Mouse (Mus musculus): ENCODE measurements around the gene Ttc30a2. TPM values are rescaled to one million over a fixed set of nuclear protein-coding genes. Genes with fewer than 3 reads are reported as not detected.
"Not testable (repeated sequence)": the region's sequence is repeated elsewhere in the genome, so short reads cannot be mapped to it uniquely, and the experiment has no call there.

The Ttc30a2 gene
- total RNA-seq (2021): 1 to 10 TPM; 2.2 to 2.8 TPM

DNA sequence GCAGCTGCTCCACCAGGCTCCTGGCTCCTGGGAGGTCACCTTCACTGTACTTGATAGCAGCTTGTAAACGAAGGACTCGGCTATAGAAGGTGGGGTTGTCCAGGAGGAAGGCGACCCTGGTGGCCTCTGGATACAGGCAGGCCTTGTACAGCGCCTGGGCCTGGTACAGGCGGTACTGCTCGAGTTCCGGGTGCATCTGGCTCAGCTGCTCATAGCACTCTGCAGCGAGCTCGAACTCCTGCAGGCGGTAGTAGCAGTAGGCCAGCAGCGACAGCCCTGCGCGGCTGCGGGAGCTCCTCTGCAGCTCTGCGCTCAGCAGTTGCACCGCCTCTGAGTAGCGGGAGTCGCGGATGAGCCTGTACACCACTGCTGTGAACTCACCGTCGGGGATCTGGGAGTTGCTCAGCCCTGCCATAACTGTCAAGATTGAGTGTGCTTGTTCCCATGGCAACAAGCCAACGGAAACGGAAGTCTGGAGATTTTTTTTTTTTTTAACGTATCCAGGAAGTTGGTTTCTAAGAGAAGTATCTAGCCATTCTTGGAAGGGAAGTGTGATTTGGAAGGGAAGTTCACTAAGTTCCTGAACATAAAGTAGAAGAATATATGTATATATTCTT is at the start of gene Ttc30a2:
Ttc30a2 (minus strand) TSS at position 419 of the 617 bp plus-strand sequence.
- intact Hi-C loops (cut with DNase I): not testable (repeated sequence)

DNA sequence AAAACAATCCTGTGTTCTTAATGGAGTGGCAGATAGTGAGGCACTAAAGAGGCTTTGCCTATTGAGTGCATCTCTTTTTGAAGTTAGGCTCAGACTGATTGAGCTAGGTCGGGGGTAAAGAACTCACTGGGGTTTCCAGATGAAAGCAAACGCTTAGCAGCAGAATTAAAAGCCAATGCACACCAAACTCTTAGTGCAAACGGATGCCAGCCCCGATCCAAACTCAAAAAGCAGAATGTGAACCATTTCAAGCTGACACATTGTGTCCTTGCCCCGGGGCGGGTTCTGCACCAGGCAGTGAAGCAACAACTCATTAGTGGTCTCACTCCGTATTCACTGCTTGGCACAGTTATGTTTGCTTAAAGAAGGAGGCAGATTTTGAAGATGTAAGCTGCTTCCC is 38.9 kb upstream of the Ttc30a2 start:
- no peak for DNase-seq
- intact Hi-C loops (cut with DNase I): no loop called here

More for the DNA sequence above, at the start of gene Ttc30a2:
- DNase-seq: peak; percentile 38 to 39

DNA sequence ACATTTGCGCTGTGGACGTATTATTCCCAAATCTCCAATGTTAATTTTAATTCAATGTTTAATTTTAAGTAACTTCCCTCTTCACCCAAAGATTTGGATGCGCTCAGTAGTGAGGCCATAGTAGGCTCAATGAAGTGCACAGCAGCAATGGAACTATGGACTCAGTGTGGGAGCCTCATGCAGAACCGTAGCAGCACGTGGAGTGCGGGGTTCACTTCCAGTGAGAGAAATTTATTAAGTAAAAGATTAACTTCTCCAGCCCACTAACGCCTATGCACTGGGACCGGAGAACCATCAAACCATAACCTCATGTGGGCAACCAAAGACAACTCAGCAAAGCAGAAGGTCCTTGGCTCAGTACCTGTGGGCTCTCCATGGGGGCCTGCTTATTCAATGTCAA is 38.2 kb upstream of the Ttc30a2 start:
- intact Hi-C loops (cut with DNase I): no loop called here
- no peak for DNase-seq

DNA sequence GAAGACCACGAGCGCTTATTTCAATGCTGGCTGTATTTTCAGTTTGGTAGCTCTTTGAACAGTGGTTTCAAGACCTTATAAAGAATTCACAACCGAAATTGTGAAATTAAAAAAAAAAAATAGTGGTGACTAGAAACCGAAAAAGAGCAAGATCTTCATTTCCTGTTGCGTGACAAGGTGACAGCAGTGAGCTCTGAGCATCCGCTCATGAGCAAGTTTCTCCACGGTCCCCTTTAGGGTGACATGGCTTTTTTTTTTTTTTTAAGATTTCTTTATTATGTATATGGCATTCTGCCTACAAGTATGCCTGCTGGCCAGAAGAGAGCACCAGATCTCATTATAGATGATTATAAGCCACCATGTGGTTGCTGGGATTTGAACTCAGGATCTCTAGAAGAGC is 37.5 kb upstream of the Ttc30a2 start:
- no peak for DNase-seq
- intact Hi-C loops (cut with DNase I): no loop called here

DNA sequence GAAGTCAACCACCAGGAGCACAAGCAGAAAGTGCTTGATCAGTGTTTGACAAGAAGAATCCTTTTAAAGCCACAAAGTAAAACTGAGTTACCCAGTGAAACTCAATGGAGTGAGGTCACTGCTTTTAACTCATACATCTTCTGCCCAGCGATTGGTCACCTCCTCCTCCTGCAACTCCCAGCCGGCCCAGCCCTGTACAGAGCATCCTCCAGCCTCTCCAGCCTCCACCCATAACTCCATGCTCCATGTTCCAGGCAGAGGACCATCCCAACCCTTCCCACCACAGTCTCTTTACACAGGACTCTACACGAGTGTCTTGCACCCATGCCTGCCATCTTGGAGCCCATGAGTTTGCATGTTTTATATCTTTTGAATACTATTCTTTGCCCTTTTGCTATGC is 36.7 kb upstream of the Ttc30a2 start:
- intact Hi-C loops (cut with DNase I): no loop called here
- no peak for DNase-seq

DNA sequence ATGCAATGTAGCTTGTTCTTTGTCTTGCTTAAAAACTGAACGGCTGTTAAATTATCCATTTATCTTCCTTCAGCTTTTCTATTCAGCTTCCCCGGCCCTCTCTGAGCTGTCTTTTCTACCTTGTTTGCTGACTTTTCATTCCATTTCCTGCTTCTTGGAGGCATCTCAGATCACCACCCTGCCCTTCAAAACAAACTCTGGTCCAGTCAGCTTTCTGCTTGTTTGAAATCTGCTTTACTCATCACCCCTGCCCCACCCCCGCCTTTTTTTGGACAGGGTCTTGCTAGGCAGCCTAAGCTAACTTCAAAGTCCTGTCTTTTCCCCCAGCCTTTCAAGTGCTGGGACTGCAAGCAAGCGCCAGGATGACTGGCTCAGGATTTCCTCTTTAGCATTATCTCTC is 28.2 kb upstream of the Ttc30a2 start:
- DNase-seq: no peak
- intact Hi-C loops (cut with DNase I): no loop called here

DNA sequence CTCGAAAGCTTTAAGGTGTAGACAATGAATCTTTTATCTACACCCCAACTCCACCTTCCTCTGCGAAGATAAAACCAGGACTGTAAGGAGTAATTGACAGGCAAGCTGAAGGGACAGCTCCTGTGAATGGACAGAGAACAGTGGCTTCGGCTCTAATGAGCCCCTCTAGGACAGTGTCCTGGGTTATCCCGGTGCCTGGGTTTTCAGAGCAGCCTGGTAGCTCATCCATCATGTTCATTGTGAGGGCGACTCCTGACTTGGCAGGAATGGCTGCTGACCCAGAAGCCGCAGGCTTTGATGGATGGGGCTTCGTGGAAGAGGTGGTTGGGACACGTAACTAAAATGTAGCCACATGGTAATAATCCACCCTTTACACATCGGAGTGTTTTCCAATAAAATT is 24.9 kb upstream of the Ttc30a2 start:
- intact Hi-C loops (cut with DNase I): no loop called here
- DNase-seq: no peak

DNA sequence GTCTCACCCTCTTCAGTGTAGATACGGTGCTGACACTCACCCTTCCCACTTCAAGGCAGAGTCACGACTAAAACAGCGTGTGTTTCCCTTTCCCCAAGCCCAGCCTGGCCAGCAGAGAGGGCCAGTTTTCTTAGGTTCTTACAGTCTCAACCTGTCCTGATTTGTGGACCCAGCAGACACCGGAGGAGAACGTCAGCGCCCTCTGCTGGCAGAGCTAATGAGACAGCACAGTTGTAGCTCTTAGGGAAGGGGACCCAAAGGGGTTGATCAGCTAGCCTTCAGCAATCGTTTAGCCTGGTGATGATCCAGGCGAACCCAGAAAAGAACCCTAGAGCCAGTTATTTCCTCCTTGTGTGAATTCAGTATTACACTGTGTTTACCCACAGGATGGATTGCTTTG is 23.4 kb upstream of the Ttc30a2 start:
- DNase-seq: peak; percentile 68 to 72

DNA sequence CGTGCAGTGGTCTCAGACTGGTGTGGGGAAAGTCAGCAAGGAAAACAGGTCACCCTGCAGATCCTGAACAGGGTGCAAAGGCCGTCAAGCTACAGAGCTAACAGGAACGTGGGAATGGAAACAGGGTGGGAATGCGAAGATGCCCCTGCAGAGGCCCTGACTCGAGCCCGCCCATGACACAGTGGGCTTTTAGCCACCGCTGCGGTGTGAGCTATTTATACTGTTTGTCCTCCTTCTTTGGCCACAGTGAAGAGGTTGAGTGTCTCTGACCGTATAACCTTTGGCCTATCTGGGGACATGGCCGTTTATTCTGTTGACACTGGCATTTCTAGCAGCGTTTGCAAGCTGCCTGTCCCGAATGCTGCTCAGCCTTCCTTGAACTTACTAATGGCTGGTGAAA is 21.7 kb upstream of the Ttc30a2 start:
- intact Hi-C loops (cut with DNase I): no loop called here
- peak in 1 of 2 experiments; percentile 13 for DNase-seq

More for the DNA sequence above, 23.4 kb upstream of the Ttc30a2 start:
- intact Hi-C loops (cut with DNase I): no loop called here

DNA sequence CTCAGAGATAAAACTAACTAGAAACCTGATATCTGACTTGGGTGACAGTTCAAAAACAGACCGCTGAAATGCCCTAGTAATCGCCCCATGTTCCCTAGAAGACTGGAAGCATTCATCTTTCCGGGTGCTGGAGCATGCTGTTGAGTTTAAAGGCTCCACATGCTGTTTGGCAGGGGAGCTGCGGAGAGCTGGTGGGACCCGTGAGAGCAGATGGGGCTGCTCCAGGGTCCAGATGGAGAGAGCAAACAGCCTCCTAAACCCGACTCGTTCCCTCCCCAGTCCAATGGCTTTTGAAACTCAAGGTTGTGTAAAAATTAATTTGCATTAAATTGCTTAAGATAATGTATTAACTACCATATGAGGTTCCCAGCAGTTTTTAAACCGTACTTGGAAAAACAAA is 20.7 kb upstream of the Ttc30a2 start:
- intact Hi-C loops (cut with DNase I): no loop called here
- no peak for DNase-seq

DNA sequence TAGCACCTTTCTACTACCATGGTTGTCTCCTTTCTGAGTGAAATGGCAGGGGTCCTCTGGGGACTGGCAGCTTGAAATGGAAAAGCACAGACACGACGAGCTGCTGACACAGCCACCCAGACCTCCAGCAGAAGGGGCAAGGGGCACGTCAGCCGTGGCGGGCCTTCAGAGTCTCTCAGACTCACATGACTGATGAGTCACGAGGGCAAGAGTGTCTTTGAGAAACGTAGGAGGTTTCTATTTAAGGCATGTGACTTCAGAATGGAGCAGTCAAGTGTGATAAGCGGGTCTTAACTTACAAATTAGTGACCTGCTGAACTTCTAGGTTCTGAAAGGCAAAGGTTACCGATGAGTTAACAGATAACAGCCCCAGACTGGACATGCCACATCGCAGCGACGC is 19.8 kb upstream of the Ttc30a2 start:
- intact Hi-C loops (cut with DNase I): no loop called here
- no peak for DNase-seq

DNA sequence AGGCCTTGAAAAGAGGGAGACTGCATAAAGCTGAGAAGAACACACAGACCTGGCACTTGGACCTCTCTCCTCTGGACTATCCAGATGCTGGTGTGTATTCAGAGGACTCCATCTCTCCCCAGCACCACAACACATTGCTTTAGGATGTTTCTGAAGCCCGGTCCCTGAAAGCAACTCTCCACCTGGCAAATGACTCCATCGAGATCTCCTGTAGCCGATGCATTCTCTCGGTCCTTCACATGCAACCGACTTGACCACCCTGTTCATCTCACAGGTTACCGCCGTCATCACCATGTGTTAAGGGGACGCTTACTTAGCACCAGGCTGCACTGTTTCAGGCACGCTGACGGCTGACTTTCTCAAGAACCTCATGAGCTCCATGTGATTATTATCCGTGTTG is 16.9 kb upstream of the Ttc30a2 start:
- DNase-seq: no peak
- intact Hi-C loops (cut with DNase I): no loop called here

DNA sequence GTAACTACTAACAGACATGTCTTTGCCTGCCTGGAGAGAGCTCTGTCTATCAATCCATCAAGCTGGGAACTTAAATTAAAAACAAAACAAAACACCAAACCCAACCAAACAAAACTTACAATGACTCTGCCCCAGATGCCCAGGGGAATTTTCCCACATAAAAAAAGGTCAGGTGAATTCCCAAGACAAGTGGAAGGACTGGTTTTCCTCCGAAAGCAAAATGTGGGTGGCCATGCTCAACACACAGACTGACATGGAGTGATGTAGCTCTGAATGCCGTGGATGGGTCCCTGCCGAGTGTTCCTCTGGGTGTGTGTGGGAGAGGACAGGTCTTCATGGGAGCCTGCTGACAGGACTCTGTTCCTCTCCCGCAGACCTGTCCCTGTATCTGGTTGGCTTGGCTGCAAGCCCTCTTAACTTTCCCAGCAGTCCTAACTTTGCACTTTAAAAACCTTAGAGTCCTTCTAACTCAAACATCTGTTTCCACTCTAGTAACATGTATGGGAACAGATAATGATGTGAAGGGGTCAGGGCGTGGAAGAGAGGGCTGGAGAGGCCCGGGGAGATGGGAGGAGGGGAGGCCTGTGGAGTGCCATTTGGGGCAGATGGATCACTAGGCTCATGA is 13.7 kb upstream of the Ttc30a2 start:
- DNase-seq: no peak
- intact Hi-C loops (cut with DNase I): loop anchor here (2.0 kb wide), 1 partner anchor 79 kb away; no protein-coding TSS in a partner anchor

DNA sequence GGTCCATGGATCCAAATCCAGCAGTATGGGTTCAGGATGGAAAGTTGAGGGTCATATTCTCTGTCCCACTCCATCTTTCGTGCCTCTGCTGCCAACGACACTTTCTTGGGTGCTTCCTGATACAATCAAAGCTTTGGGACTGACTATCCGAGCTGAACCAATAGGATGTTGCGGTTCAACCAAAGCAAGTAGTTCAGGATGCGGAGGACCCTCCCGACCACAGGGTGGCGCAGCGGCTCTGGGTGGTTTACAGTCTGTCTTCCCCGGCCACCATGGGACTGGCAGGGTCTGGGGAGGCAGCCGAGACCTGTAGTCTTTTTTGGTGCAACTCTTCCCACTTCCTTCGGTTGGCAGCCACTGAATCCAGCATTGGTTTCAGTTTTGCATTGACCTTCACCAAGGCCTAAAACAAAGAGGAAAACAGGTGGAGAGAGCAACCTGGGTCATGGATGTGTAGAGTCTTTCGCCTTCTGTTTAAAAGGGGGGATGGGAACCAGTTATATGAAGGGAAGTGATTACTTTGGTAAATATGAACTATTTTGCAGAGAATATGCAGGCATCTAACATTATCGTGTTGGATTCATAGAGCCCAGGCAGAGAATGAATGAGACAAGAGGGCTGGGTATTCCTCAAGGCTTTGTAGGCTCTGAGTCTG is 13.0 kb upstream of the Ttc30a2 start:
- intact Hi-C loops (cut with DNase I): loop anchor here (2.0 kb wide), 1 partner anchor 80 kb away; no protein-coding TSS in a partner anchor
- peak; percentile 57 to 74 for DNase-seq

DNA sequence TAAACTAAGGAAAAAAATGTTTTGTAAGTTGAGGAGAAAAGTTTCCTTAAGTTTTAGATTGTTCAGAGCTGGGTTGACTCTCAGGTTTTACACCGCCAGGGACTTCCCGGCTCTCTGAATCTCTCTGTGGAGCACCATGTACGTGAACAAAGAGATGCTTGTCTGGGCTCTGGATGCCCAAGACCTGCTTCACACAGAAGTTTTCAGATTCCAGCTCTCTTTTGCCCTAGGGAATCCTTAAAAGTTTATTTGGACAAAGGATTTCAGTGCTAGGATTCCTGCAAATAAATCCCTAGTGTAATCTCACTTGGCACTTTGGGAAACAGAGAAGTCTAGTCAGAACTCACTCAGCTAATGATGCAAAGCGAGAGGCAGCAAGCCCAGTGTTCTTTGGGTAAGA is 11.7 kb upstream of the Ttc30a2 start:
- DNase-seq: no peak
- intact Hi-C loops (cut with DNase I): loop anchor here (2.0 kb wide), 1 partner anchor 81 kb away; no protein-coding TSS in a partner anchor

DNA sequence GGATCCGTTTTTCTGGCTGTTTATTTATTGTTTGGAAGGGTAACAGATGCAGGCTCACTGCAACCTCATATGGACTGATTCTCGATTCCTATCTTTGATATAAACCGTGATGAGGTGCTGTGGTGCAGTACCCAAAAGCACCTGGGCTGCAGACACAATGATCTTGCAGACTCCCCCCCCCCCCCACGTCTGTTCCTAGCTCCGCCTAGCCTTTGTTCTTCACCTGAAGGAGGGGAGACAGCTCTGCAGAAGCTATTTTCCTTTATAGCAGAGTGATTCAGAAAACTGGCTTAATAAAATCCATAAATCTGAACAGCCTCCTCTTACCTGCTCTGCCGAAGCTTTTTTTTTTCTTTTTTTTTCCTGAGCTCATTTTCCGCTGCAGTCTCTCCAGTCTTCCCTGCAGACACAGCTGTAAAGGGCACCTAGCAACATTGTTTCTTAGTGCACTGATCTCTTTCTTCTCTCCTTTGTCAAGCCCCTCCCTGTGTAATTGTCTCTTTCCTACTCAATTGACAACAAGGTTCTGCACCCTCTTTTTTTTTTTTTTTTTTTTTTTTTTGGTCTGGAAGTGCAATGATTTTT is 10.9 kb upstream of the Ttc30a2 start:
- intact Hi-C loops (cut with DNase I): no loop called here
- DNase-seq: no peak

DNA sequence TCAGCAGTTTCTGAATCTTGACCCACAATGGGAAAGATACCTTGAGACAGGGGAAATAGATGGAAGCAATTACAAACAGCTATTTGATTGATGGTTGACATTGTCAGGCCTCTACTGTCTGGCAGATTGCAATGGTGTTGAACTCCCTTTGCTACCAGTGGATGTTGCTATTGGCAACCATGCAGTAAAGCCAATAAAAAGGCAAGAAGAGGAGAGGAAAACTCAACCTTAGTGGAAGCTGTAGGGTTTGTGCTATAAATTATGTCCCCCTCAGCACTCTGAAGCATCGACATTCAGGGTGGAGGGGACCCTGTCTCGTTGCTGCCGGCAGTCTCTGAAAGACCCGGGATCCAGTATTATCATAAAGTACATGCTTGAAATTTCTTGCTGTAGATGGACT is 10.4 kb upstream of the Ttc30a2 start:
- intact Hi-C loops (cut with DNase I): no loop called here
- no peak for DNase-seq

DNA sequence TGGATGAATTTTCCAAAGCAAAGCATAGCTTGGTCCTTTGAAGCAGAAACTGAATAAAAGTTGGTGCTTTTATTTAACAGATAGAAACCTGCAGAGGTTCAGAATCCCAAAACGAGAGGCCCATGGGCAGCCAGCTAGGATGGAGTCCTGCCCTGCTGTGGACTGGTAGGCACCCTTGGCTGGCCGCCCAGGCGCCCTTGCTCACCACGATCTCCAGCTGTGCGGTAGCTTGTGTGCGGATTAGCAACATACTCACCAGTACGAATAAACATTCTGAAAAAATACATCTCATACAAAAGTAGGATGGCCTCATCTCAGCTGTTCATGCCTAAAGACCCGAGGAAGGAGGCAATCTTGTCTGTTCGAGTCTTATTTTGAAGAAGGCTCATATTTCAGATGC is 9.8 kb upstream of the Ttc30a2 start:
- intact Hi-C loops (cut with DNase I): no loop called here
- no peak for DNase-seq

DNA sequence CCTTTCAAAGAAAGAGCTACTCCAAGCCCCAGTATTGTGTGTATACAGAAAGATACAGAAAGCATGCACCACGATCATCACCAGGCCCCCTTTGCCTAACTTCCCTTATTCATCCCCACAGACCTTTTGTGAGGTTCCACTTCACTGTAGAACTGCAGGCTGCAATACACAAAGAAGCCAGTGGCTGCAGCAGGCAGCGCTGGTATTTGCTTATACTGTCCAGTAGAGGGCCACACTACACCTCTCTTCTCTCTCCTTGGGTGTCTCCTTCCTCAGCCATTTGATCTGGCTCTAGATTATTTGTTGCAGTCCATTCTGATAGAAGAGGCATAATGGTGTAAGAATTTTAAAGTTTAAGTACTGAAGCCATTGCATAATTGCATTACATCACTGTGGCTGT is 7.2 kb upstream of the Ttc30a2 start:
- DNase-seq: peak in 1 of 2 experiments; percentile 32
- intact Hi-C loops (cut with DNase I): no loop called here

DNA sequence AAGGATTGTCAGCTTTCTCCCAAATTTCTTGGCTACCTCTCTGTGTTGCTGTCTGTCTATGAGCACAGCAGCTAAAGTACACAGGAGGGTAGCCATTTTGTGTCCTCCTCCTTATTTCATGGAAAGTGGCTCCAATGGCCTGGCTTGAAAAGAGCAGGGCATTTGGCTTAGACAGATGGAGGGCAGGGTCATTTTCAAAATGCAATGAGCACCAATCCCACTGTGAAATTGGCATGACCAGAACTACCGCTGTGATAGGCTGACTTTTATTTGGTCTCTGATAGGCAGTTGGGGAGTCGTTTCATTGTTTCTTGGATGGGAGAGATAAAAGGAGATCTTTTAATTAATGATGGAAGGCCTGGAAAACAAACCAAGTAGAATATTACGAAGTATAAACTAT is 5.9 kb upstream of the Ttc30a2 start:
- intact Hi-C loops (cut with DNase I): loop anchor here (5.0 kb wide), 2 partner anchors 282 to 377 kb away; partner anchors contain the start of gene Nfe2l2
- DNase-seq: no peak

DNA sequence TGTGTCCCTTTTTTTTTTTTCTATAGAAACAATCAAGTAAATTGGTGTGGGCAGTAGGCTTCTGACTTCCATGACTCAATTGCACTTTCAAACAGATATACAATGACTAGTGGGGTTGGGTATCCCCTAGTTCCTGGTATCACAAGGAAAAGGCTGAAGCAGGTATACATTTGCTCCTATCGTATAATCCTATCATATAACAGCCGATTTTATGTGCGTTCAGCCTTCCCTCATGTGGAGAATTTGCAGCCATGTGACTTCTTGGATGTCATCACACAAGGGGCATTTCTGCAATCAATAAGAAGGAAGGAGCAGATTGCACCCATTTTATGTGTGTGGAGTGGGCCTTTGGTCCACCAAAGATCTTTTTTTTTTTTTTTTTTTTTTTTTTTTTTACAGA is 5.1 kb upstream of the Ttc30a2 start:
- no peak for DNase-seq
- intact Hi-C loops (cut with DNase I): loop anchor here (5.0 kb wide), 2 partner anchors 281 to 376 kb away; partner anchors contain the start of gene Nfe2l2
